Mouse (Mus musculus): Measurements from ENCODE around the gene Bcam. TPM values are rescaled to one million over a fixed set of nuclear protein-coding genes. Genes with fewer than 3 reads are reported as not detected.

The Bcam gene
- polyA plus RNA-seq, 1 experiment, result 29.3 TPM

DNA sequence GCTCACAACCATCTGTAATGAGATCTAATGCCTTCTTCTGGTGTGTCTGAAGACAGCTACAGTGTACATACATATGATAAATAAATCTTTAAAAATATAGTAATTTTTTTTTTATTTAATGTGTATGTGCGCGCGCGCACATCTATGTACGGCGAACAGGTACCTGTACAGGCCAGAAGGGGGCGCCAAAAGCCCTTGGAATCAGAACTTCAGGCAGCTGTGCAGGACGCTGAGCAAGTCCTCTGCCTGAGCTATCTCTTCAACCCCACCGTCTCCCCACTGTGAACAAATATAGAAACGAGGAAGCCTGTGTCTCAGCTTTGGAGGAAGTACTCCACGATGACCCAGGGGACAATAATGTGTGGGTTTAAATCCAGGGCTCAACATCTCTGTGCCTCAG, 30.5 kb downstream of the Bcam start:
- Histone ChIP-seq H3K79me2 (ENCODE audit: control insufficient read depth, insufficient read depth) (no peaks in the 10 kb centered on the region), H3ac (ENCODE audit: control insufficient read depth, insufficient read length) (no peak overlapping the region), H3K4me2 (ENCODE audit: low read depth) (no peak overlapping the region), H3K4me3 (no peak overlapping the region), H3K36me3 (ENCODE audit: control insufficient read depth, insufficient read depth) (no peaks in the 10 kb centered on the region), H3K27me3 (ENCODE audit: control insufficient read depth, insufficient read depth, insufficient read length) (no peaks in the 10 kb centered on the region)
- TF ChIP-seq MAX (IDR thresholded peaks at IDR 0.05; ENCODE audit: low read depth) (no peak), TCF3 (IDR thresholded peaks at IDR 0.05; ENCODE audit: insufficient read length, low read depth) (no peak), MYOG (IDR thresholded peaks at IDR 0.05; ENCODE audit: control insufficient read depth in 1 of 3, insufficient read depth in 1 of 3, insufficient read length in 2 of 3, low read depth in 2 of 3) (no peak), POLR2AphosphoS2 (IDR thresholded peaks at IDR 0.05; ENCODE audit: insufficient read length, low read depth) (no peak), POLR2A (IDR thresholded peaks at IDR 0.05; ENCODE audit: insufficient read length, low read depth) (no peak), E2F4 (IDR thresholded peaks at IDR 0.05; ENCODE audit: insufficient read depth) (no peak), SRF (IDR thresholded peaks at IDR 0.05; ENCODE audit: control insufficient read depth, insufficient read length, low read depth) (no peak), USF1 (IDR thresholded peaks at IDR 0.05; ENCODE audit: low read depth) (no peak), TCF12 (IDR thresholded peaks at IDR 0.05; ENCODE audit: insufficient read depth, poor library complexity, severe bottlenecking) (no peak), MYOD1 (IDR thresholded peaks at IDR 0.05; ENCODE audit: control insufficient read depth in 1 of 3, insufficient read length in 2 of 3, low read depth in 2 of 3) (no peak), REST (IDR thresholded peaks at IDR 0.05; ENCODE audit: insufficient read depth, insufficient read length) (no peak), CEBPB (IDR thresholded peaks at IDR 0.05; ENCODE audit: insufficient read depth, poor library complexity, severe bottlenecking) (no peak)

DNA sequence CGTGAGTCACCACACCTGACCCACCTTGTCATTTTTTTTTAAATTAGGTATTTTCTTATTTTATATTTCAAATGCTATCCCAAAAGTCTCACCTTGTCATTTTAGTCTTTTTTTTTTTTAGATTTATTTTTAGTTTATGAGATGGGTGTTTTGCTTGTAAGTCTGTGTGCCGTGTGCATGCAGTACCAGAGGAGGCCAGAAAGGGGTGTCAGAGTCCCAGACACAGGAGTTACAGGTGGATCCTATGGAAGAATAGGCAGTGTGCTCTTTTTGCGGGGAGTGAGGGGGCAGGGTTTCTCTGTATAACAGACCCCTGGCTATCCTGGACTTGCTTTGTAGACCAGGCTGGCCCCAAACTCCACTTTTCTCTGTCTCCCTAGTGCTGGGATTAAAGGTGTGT, 32.0 kb downstream of the Bcam start:
- no peak overlapping the region for H3K4me2 ChIP-seq (ENCODE audit: low read depth)
- TF ChIP-seq E2F4 (IDR thresholded peaks at IDR 0.05; ENCODE audit: insufficient read depth) (no peak), MYOD1 (IDR thresholded peaks at IDR 0.05; ENCODE audit: control insufficient read depth in 1 of 3, insufficient read length in 2 of 3, low read depth in 2 of 3) (no peak), MAX (IDR thresholded peaks at IDR 0.05; ENCODE audit: low read depth) (no peak), POLR2AphosphoS2 (IDR thresholded peaks at IDR 0.05; ENCODE audit: insufficient read length, low read depth) (no peak), USF1 (IDR thresholded peaks at IDR 0.05; ENCODE audit: low read depth) (no peak), SRF (IDR thresholded peaks at IDR 0.05; ENCODE audit: control insufficient read depth, insufficient read length, low read depth) (no peak), MYOG (IDR thresholded peaks at IDR 0.05; ENCODE audit: control insufficient read depth in 1 of 3, insufficient read depth in 1 of 3, insufficient read length in 2 of 3, low read depth in 2 of 3) (no peak), TCF12 (IDR thresholded peaks at IDR 0.05; ENCODE audit: insufficient read depth, poor library complexity, severe bottlenecking) (no peak), CEBPB (IDR thresholded peaks at IDR 0.05; ENCODE audit: insufficient read depth, poor library complexity, severe bottlenecking) (no peak), POLR2A (IDR thresholded peaks at IDR 0.05; ENCODE audit: insufficient read length, low read depth) (no peak), TCF3 (IDR thresholded peaks at IDR 0.05; ENCODE audit: insufficient read length, low read depth) (no peak), REST (IDR thresholded peaks at IDR 0.05; ENCODE audit: insufficient read depth, insufficient read length) (no peak)

DNA sequence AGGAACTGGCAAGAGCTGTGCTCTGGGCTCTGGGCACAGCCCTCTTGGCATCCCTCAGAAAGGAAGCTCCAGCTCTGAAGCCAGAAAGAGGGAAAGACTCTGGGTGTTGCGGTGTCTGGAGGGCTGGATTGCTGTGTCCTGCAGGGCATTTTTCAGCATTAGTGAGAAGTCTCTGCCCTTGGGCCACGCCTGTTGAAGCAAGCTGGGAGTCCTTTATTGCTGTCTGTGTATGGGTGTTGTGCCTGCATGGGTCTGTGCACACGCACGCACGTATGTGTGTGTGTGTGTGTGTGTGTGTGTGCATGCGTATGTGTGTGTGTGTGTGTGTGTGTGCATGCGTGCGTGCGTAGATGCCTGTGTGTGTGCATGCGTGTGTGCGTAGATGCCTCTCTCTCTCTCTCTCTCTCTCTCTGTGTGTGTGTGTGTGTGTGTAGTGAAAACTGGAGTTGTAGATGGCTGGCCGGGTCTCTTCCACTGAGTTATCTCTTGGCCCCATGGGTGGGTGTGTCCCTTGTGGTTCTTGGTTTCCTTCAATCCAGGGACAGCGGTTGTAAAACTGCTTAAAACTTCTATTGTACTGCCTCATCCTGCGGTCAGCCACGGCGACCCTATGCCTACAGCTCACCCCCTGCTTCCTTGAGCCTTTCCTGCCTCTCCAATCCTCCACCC, 34.3 kb downstream of the Bcam start:
- H3K36me3 ChIP-seq (ENCODE audit: control insufficient read depth, insufficient read depth), result no peaks in the 10 kb centered on the region
- no peak overlapping the region for H3K4me2 ChIP-seq (ENCODE audit: low read depth)

More for the DNA sequence above, 32.0 kb downstream of the Bcam start:
- Histone ChIP-seq H3K36me3 (ENCODE audit: control insufficient read depth, insufficient read depth) (no peaks in the 10 kb centered on the region), H3K27me3 (ENCODE audit: control insufficient read depth, insufficient read depth, insufficient read length) (no peaks in the 10 kb centered on the region), H3K79me2 (ENCODE audit: control insufficient read depth, insufficient read depth) (no peaks in the 10 kb centered on the region), H3K4me3 (no peak overlapping the region), H3ac (ENCODE audit: control insufficient read depth, insufficient read length) (no peak overlapping the region)

DNA sequence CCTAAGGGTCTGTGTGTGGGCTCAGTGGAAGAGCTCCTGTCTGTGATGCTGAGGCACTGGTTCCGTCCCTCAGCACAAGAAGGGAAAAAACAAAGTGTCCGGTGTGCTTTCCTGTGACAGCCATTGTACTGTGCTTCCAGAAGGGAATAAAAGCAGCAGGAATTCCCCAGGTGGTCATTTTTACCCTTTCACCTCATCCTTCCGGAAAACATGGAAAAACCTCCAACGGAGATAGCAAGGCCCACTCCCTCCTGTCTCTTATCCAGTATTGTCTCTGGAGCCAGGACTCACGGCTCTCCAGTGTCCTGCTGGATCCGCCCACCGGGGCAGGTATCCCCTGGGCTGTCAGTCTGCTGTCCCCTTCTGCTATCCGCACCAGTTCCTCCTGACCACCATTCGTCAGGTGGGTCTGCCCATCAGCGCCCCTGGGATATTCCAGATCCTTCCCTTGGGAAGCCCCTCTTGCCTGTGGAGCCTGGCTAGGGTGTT, 36.6 kb downstream of the Bcam start:
- H3K36me3 ChIP-seq (ENCODE audit: control insufficient read depth, insufficient read depth), result no peaks in the 10 kb centered on the region
- no peak for TF ChIP-seq USF1 (IDR thresholded peaks at IDR 0.05; ENCODE audit: low read depth)
- TF ChIP-seq POLR2A (IDR thresholded peaks at IDR 0.05; ENCODE audit: insufficient read length, low read depth), result no peak
- TF ChIP-seq TCF12 (IDR thresholded peaks at IDR 0.05; ENCODE audit: insufficient read depth, poor library complexity, severe bottlenecking), result no peak
- TF ChIP-seq E2F4 (IDR thresholded peaks at IDR 0.05; ENCODE audit: insufficient read depth), result no peak
- TF ChIP-seq TCF3 (IDR thresholded peaks at IDR 0.05; ENCODE audit: insufficient read length, low read depth), result no peak
- H3K79me2 ChIP-seq (ENCODE audit: control insufficient read depth, insufficient read depth), result no peaks in the 10 kb centered on the region
- H3K4me2 ChIP-seq (ENCODE audit: low read depth), result no peak overlapping the region
- no peak overlapping the region for H3ac ChIP-seq (ENCODE audit: control insufficient read depth, insufficient read length)
- H3K4me3 ChIP-seq, result no peak overlapping the region
- no peaks in the 10 kb centered on the region for H3K27me3 ChIP-seq (ENCODE audit: control insufficient read depth, insufficient read depth, insufficient read length)

More for the DNA sequence above, 34.3 kb downstream of the Bcam start:
- H3K79me2 ChIP-seq (ENCODE audit: control insufficient read depth, insufficient read depth), result no peaks in the 10 kb centered on the region
- TF ChIP-seq POLR2A (IDR thresholded peaks at IDR 0.05; ENCODE audit: insufficient read length, low read depth) (no peak), TCF12 (IDR thresholded peaks at IDR 0.05; ENCODE audit: insufficient read depth, poor library complexity, severe bottlenecking) (no peak), TCF3 (IDR thresholded peaks at IDR 0.05; ENCODE audit: insufficient read length, low read depth) (no peak), MYOG (IDR thresholded peaks at IDR 0.05; ENCODE audit: control insufficient read depth in 1 of 3, insufficient read depth in 1 of 3, insufficient read length in 2 of 3, low read depth in 2 of 3) (no peak), SRF (IDR thresholded peaks at IDR 0.05; ENCODE audit: control insufficient read depth, insufficient read length, low read depth) (no peak), REST (IDR thresholded peaks at IDR 0.05; ENCODE audit: insufficient read depth, insufficient read length) (no peak), CEBPB (IDR thresholded peaks at IDR 0.05; ENCODE audit: insufficient read depth, poor library complexity, severe bottlenecking) (no peak), MAX (IDR thresholded peaks at IDR 0.05; ENCODE audit: low read depth) (no peak), USF1 (IDR thresholded peaks at IDR 0.05; ENCODE audit: low read depth) (no peak), E2F4 (IDR thresholded peaks at IDR 0.05; ENCODE audit: insufficient read depth) (no peak), MYOD1 (IDR thresholded peaks at IDR 0.05; ENCODE audit: control insufficient read depth in 1 of 3, insufficient read length in 2 of 3, low read depth in 2 of 3) (no peak), POLR2AphosphoS2 (IDR thresholded peaks at IDR 0.05; ENCODE audit: insufficient read length, low read depth) (no peak)
- no peak overlapping the region for H3K4me3 ChIP-seq
- H3K27me3 ChIP-seq (ENCODE audit: control insufficient read depth, insufficient read depth, insufficient read length), result no peaks in the 10 kb centered on the region
- no peak overlapping the region for H3ac ChIP-seq (ENCODE audit: control insufficient read depth, insufficient read length)
